In genomic region chr8:71272286-71273150, GRCm38 (mm10) we compare ENCODE assay signal across 7 mouse cellular contexts. TPM values are rescaled to one million over a fixed set of nuclear protein-coding genes. Genes with fewer than 3 reads are reported as not detected.
DNase-seq lines count a peak whose midpoint lies in the region; ATAC-seq lines count a peak whose summit lies in the region.

Gene Myo9b, plus strand, starts transcription at chr8:71272714.
Gene Haus8, minus strand, starts transcription at chr8:71272934.

- ATAC-seq in intestine, embryonic 15.5 days, result peak; percentile 99

- under 1% methylated on average over 84 of the region's 84 CpGs for WGBS in intestine, embryonic 15.5 days
- under 1% methylated on average over 84 of the region's 84 CpGs for WGBS in midbrain, embryonic 10.5 days

- H3K4me3 ChIP-seq in intestine, embryonic 15.5 days (replicated peaks), result peak within 1 kb of the TSS; percentile 91
- peak within 1 kb of the TSS; percentile 92 for H3K4me3 ChIP-seq in midbrain, embryonic 10.5 days

- peak; percentile 98 for DNase-seq in adrenal gland, adult 2 months
- DNase-seq in embryo, embryonic 11.5 days (ENCODE audit: low read depth, low spot score), result peak; percentile 96
- peak; percentile 95 to 96 for DNase-seq in gastrocnemius, postnatal 36 days
- DNase-seq in left cerebral cortex, postnatal 25 days (ENCODE audit: low spot score in 2 of 2), result peak; percentile 97 to 98
- DNase-seq in midbrain, embryonic 10.5 days (ENCODE audit: low spot score), result peak; percentile 97
- DNase-seq in right cerebral cortex, postnatal 4 days, result peak; percentile 94

- peak within 1 kb of the TSS; percentile 88 for H3K27ac ChIP-seq in intestine, embryonic 15.5 days
- peak within 1 kb of the TSS; percentile 89 for H3K27ac ChIP-seq in midbrain, embryonic 10.5 days (replicated peaks)

- no peaks in the 10 kb centered on the region for H3K9me3 ChIP-seq in intestine, embryonic 15.5 days
- H3K9me3 ChIP-seq in midbrain, embryonic 10.5 days (replicated peaks), result no peaks in the 10 kb centered on the region

- peak within 1 kb of the TSS; percentile 79 for H3K9ac ChIP-seq in intestine, embryonic 15.5 days

- peaks cover 8% of the 10 kb centered on the region; the same call in 1 of the 2 replicates for H3K4me1 ChIP-seq in intestine, embryonic 15.5 days (replicated peaks)
- peaks cover 37% of the 10 kb centered on the region for H3K4me1 ChIP-seq in midbrain, embryonic 10.5 days

- peak within 1 kb of the TSS; percentile 83 for H3K4me2 ChIP-seq in intestine, embryonic 15.5 days (replicated peaks)

- no peaks in the 10 kb centered on the region for H3K27me3 ChIP-seq in intestine, embryonic 15.5 days (replicated peaks)
- no peaks in the 10 kb centered on the region for H3K27me3 ChIP-seq in midbrain, embryonic 10.5 days (ENCODE audit: low read depth, poor library complexity, severe bottlenecking)

- intact Hi-C loops in gastrocnemius, postnatal 36 days (cut with DNase I), result no loop called here
- intact Hi-C loops in left cerebral cortex, postnatal 25 days (cut with DNase I), result loop anchor here (2.0 to 5.0 kb wide), 2 partner anchors 94 to 375 kb away; partner anchors contain the start of genes Rpl18a and Use1

- no peaks in the 10 kb centered on the region for H3K36me3 ChIP-seq in intestine, embryonic 15.5 days
- H3K36me3 ChIP-seq in midbrain, embryonic 10.5 days, result peaks cover 14% of the 10 kb centered on the region

RNA-seq across cellular contexts. Expression of gene Myo9b, which starts in this region (rescaled TPM):
- total RNA-seq in adrenal gland, adult 2 months (2021), result 10 to 100 TPM; 32.6 to 34.1 TPM
- 19.2 and 24.3 TPM in 2 replicates for polyA plus RNA-seq in adrenal gland, adult 2 months (2012; rRNA removed)
- 1 to 10 TPM; 8.8 to 9.3 TPM for total RNA-seq in gastrocnemius, postnatal 36 days (2021)
- 15.4 and 19.5 TPM in 2 replicates for polyA plus RNA-seq in intestine, embryonic 15.5 days (2015; fragmentation: Nextera tagmentation; extraction: Ambion mirVana)
- 10 to 100 TPM; 27.7 to 32.4 TPM for total RNA-seq in left cerebral cortex, postnatal 25 days (2021)
- 24.6 and 25.3 TPM in 2 replicates for polyA plus RNA-seq in midbrain, embryonic 10.5 days (2016; fragmentation: Nextera tagmentation; extraction: Ambion mirVana)

RNA-seq across cellular contexts. Expression of gene Haus8, which starts in this region (rescaled TPM):
- total RNA-seq in adrenal gland, adult 2 months (2021), result 10 to 100 TPM; 12.7 to 19.5 TPM
- polyA plus RNA-seq in adrenal gland, adult 2 months (2012; rRNA removed), result 3.7 and 4.7 TPM in 2 replicates
- total RNA-seq in gastrocnemius, postnatal 36 days (2021), result 1 to 10 TPM; 5.3 to 6.3 TPM
- polyA plus RNA-seq in intestine, embryonic 15.5 days (2015; fragmentation: Nextera tagmentation; extraction: Ambion mirVana), result 44.5 and 51.6 TPM in 2 replicates
- 10 to 100 TPM; 10.9 to 14.7 TPM for total RNA-seq in left cerebral cortex, postnatal 25 days (2021)
- 60.8 and 61.4 TPM in 2 replicates for polyA plus RNA-seq in midbrain, embryonic 10.5 days (2016; fragmentation: Nextera tagmentation; extraction: Ambion mirVana)

Comparison
In these comparisons a context has a peak if more than half of its experiments do, and no peak if none do; other contexts are left out.
1. Peak in every context shown above with its lines: DNase-seq, ATAC-seq, H3K4me3 ChIP-seq and H3K27ac ChIP-seq.